Mouse (Mus musculus): Measurements from ENCODE around the gene H2al3. TPM values are rescaled to one million over a fixed set of nuclear protein-coding genes. Genes with fewer than 3 reads are reported as not detected.

The H2al3 gene
- not detected in 2 replicates for polyA plus RNA-seq (2015; fragmentation: Nextera tagmentation; extraction: Ambion mirVana)

GRCm38 (mm10) chrX:9849403-9849802 lies at the start of gene H2al3:
Gene H2al3, plus strand, starts transcription at chrX:9849703.
- Histone ChIP-seq H3K4me3 (no peak within 1 kb of the TSS), H3K9ac (no peak within 1 kb of the TSS), H3K9me3 (no peaks in the 10 kb centered on the region), H3K27ac (replicated peaks) (no peak within 1 kb of the TSS), H3K27me3 (replicated peaks) (no peaks in the 10 kb centered on the region), H3K4me2 (no peak within 1 kb of the TSS), H3K36me3 (no peaks in the 10 kb centered on the region), H3K4me1 (no peaks in the 10 kb centered on the region)
- ATAC-seq (ENCODE audit: extremely low read depth, insufficient number of reproducible peaks, low FRiP score, low TSS enrichment): no peak
- 55% methylated on average over 1 of the region's 1 CpGs for WGBS

- 48% methylated on average over 1 of the region's 1 CpGs for WGBS
- Histone ChIP-seq H3K9ac (no peak overlapping the region), H3K27ac (replicated peaks) (no peak overlapping the region), H3K9me3 (no peaks in the 10 kb centered on the region), H3K4me1 (no peaks in the 10 kb centered on the region), H3K4me3 (no peak overlapping the region), H3K36me3 (no peaks in the 10 kb centered on the region), H3K4me2 (no peak overlapping the region), H3K27me3 (replicated peaks) (no peaks in the 10 kb centered on the region)
- no peak for ATAC-seq (ENCODE audit: extremely low read depth, insufficient number of reproducible peaks, low FRiP score, low TSS enrichment)
Observed at GRCm38 (mm10) chrX:9810101-9810500, 39.4 kb upstream of the H2al3 start.

GRCm38 (mm10) chrX:9812469-9812868 lies 37.0 kb upstream of the H2al3 start:
- H3K36me3 ChIP-seq: no peaks in the 10 kb centered on the region
- no peak overlapping the region for H3K27ac ChIP-seq (replicated peaks)
- H3K4me2 ChIP-seq: no peak overlapping the region
- no peaks in the 10 kb centered on the region for H3K4me1 ChIP-seq
- no peak for ATAC-seq (ENCODE audit: extremely low read depth, insufficient number of reproducible peaks, low FRiP score, low TSS enrichment)
- H3K9ac ChIP-seq: no peak overlapping the region
- no peaks in the 10 kb centered on the region for H3K9me3 ChIP-seq
- no peaks in the 10 kb centered on the region for H3K27me3 ChIP-seq (replicated peaks)
- no peak overlapping the region for H3K4me3 ChIP-seq

GRCm38 (mm10) chrX:9834779-9835178 lies 14.7 kb upstream of the H2al3 start:
- H3K4me1 ChIP-seq: no peaks in the 10 kb centered on the region
- H3K36me3 ChIP-seq: no peaks in the 10 kb centered on the region
- H3K4me3 ChIP-seq: no peak overlapping the region
- 71% methylated on average over 2 of the region's 2 CpGs for WGBS
- H3K27ac ChIP-seq (replicated peaks): no peak overlapping the region
- no peak overlapping the region for H3K9ac ChIP-seq
- no peak overlapping the region for H3K4me2 ChIP-seq
- H3K27me3 ChIP-seq (replicated peaks): no peaks in the 10 kb centered on the region
- H3K9me3 ChIP-seq: no peaks in the 10 kb centered on the region
- no peak for ATAC-seq (ENCODE audit: extremely low read depth, insufficient number of reproducible peaks, low FRiP score, low TSS enrichment)

GRCm38 (mm10) chrX:9846628-9847027 lies 2.9 kb upstream of the H2al3 start, which contains the start of gene Hypm:
Gene Hypm, plus strand, starts transcription at chrX:9846928.
- Histone ChIP-seq H3K36me3 (no peaks in the 10 kb centered on the region), H3K4me1 (no peaks in the 10 kb centered on the region), H3K27ac (replicated peaks) (no peak within 1 kb of the TSS), H3K9me3 (no peaks in the 10 kb centered on the region), H3K4me3 (no peak within 1 kb of the TSS), H3K4me2 (no peak within 1 kb of the TSS), H3K9ac (no peak within 1 kb of the TSS), H3K27me3 (replicated peaks) (no peaks in the 10 kb centered on the region)
- no peak for ATAC-seq (ENCODE audit: extremely low read depth, insufficient number of reproducible peaks, low FRiP score, low TSS enrichment)
- 65% methylated on average over 3 of the region's 3 CpGs for WGBS

- Histone ChIP-seq H3K4me3 (no peak overlapping the region), H3K27ac (replicated peaks) (no peak overlapping the region), H3K36me3 (no peaks in the 10 kb centered on the region), H3K4me2 (no peak overlapping the region), H3K9me3 (no peaks in the 10 kb centered on the region), H3K9ac (no peak overlapping the region), H3K4me1 (no peaks in the 10 kb centered on the region), H3K27me3 (replicated peaks) (no peaks in the 10 kb centered on the region)
- ATAC-seq (ENCODE audit: extremely low read depth, insufficient number of reproducible peaks, low FRiP score, low TSS enrichment): no peak
- WGBS: 71% methylated on average over 2 of the region's 2 CpGs
Observed at GRCm38 (mm10) chrX:9861859-9862258, 12.4 kb downstream of the H2al3 start.

GRCm38 (mm10) chrX:9875519-9875918 lies 26.0 kb downstream of the H2al3 start:
- Histone ChIP-seq H3K9ac (no peak overlapping the region), H3K27ac (replicated peaks) (no peak overlapping the region), H3K9me3 (no peaks in the 10 kb centered on the region), H3K36me3 (no peaks in the 10 kb centered on the region), H3K27me3 (replicated peaks) (no peaks in the 10 kb centered on the region), H3K4me2 (no peak overlapping the region), H3K4me1 (no peaks in the 10 kb centered on the region), H3K4me3 (no peak overlapping the region)
- WGBS: 79% methylated on average over 2 of the region's 2 CpGs
- ATAC-seq (ENCODE audit: extremely low read depth, insufficient number of reproducible peaks, low FRiP score, low TSS enrichment): no peak

- ATAC-seq (ENCODE audit: extremely low read depth, insufficient number of reproducible peaks, low FRiP score, low TSS enrichment): no peak
- H3K27me3 ChIP-seq (replicated peaks): no peaks in the 10 kb centered on the region
- H3K27ac ChIP-seq (replicated peaks): no peak within 1 kb of the TSS
- no peak within 1 kb of the TSS for H3K4me2 ChIP-seq
- 61% methylated on average over 2 of the region's 2 CpGs for WGBS
- no peaks in the 10 kb centered on the region for H3K4me1 ChIP-seq
- no peak within 1 kb of the TSS for H3K4me3 ChIP-seq
- H3K36me3 ChIP-seq: no peaks in the 10 kb centered on the region
- H3K9me3 ChIP-seq: no peaks in the 10 kb centered on the region
- no peak within 1 kb of the TSS for H3K9ac ChIP-seq
Observed at GRCm38 (mm10) chrX:9885322-9885721, 35.8 kb downstream of the H2al3 start, which contains the start of gene Sytl5. Gene Sytl5, plus strand, starts transcription at chrX:9885622.

Other genes with a start within 250 kb of the H2al3 start
- 61.2 and 64.6 TPM in 2 replicates for gene Dynlt3, start 186.7 kb upstream of the H2al3 start, polyA plus RNA-seq (2015; fragmentation: Nextera tagmentation; extraction: Ambion mirVana)
- not detected in 2 replicates for gene Hypm, start 2.8 kb upstream of the H2al3 start, polyA plus RNA-seq (2015; fragmentation: Nextera tagmentation; extraction: Ambion mirVana)
- 0.23 and 0.33 TPM in 2 replicates for gene Sytl5, start 35.9 kb downstream of the H2al3 start, polyA plus RNA-seq (2015; fragmentation: Nextera tagmentation; extraction: Ambion mirVana)